Mouse (Mus musculus) thymus, postnatal 0 days (tissue): ENCODE results near the gene Gpr183. TPM values are rescaled to one million over a fixed set of nuclear protein-coding genes. Genes with fewer than 3 reads are reported as not detected.

ENCODE experiments used
- DNase-seq: peaks from one replicate; pipeline ENCODE4 v3.0.0-alpha.2; 2015; ENCODE audit warnings: low spot score
- polyA plus RNA-seq: library from polyadenylated mRNA; unstranded; fragments of >200 nt; fragmentation: Nextera tagmentation; extraction: Ambion mirVana; gene quantifications from 2 replicates; pipeline ENCODE4 v1.2.1, GENCODE M21; 2015

The Gpr183 gene
- 12.5 and 13.4 TPM in 2 replicates for polyA plus RNA-seq

- peak; percentile 64 for DNase-seq
Measured at GRCm38 (mm10) chr14:121964990-121965389, at the start of gene Gpr183. Gene Gpr183, minus strand, starts transcription at chr14:121965195.

DNA sequence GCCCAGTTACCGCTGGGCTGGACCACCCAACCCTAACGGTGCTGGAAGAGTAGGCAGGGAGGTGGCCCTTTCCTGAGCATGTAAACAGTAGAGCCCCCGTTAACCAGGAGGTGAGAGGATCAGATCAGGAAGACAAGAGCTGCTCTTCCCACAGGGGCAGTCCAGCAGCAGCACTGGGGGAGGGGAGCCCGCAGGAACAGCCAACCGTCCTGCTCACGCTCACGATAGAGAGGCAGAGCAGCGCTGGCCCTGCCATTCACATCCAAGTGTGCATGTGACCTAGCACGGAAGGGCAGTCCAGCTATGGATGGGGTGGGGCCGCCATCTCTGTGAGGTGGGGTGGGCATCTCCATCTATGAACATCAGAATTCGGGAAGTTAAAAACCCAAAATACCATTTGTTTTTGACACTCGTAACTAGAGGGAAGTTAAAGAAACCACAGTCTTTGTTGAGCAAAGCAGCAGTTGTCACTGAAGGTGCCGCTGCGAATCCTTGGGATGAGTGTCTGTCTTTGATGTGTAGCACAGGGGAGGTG, 48.5 kb upstream of the Gpr183 start:
- DNase-seq: peak; percentile 54

GRCm38 (mm10) chr14:122012814-122013213, 47.8 kb upstream of the Gpr183 start:
- peak; percentile 47 for DNase-seq

GRCm38 (mm10) chr14:122012193-122012592, 47.2 kb upstream of the Gpr183 start:
- DNase-seq: peak; percentile 35

DNA sequence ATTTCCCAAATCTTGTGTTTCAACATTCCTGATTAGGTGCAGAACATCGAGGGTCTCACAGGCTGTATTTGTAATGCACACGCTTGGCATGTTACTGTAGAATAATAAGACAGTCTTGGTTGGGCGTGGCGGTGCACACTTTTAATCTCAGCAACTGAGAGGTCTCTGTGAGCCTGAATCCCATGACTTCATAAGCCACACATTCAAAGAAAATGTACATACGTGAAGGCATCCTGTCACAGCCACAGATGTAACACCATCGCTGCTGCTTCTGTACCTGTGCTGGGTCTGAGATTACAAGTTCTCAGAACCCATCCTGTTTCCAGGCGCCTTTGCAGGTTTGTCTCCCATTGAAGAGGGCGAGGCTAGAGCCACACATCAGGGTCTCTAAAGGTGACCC, 46.8 kb upstream of the Gpr183 start:
- peak; percentile 33 for DNase-seq

GRCm38 (mm10) chr14:122010301-122010700, 45.3 kb upstream of the Gpr183 start:
- no peak for DNase-seq

DNA sequence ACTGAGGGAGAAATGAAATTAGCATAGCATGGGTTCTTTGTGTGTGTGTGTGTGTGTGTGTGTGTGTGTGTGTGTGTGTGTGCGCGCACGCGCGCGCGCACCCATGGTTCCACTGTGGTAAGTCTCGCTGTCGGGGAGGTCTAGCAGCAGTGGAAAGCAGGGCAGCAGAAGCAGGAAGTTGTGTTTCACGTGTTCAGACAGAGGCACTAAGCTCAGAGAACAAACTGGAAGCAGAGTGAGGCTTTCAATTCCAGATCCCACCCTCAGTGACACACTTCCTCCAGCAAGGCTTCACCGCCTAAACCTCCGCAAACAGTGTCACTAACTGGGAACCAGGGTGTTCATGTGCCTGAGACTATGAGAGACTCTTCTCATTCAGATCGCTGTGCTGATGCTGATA, 44.5 kb upstream of the Gpr183 start:
- DNase-seq: peak; percentile 89

DNA sequence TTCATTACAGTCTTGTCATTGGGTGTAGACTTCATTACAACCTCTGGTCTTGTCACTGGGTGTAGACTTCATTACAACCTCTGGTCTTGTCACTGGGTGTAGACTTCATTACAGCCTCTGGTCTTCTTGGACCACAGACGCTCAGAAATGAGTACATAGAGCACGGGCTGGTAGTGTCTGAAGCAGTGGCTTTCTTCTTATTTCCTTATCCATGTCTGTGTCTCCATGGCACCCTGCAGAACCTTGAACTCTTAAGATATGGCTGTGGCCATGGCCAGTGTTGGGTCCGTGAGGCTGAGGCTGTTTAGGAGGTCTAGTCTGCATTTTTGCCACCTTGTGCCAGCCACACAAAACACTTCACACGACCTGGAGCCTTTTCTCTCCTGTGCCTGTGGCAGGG, 43.3 kb upstream of the Gpr183 start:
- no peak for DNase-seq

DNA sequence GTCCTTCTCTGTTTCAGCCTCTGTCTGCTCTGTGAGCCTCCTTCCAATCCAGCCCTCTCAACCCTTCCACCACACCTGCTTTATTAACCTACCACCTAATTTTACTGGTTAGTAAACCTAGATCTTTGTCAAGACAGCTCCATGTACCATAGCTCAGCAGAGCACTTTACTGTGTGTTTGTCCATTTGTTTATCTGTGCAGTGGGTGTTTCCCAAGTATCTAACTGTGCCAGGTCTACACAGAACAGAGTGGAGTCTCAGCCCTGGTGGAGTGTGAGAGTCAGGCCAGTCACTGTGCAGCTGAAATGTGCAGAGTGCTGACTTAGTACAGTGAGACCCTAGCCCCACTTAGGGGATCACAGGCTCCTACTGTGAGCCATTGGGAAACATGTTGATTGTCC, 38.8 kb upstream of the Gpr183 start:
- DNase-seq: no peak

GRCm38 (mm10) chr14:122002224-122002623, 37.2 kb upstream of the Gpr183 start:
- DNase-seq: no peak

- peak; percentile 42 for DNase-seq
Measured at GRCm38 (mm10) chr14:122000346-122001105, 35.5 kb upstream of the Gpr183 start.

GRCm38 (mm10) chr14:121999455-121999854, 34.5 kb upstream of the Gpr183 start:
- DNase-seq: peak; percentile 45

- no peak for DNase-seq
Measured at GRCm38 (mm10) chr14:121996786-121997185, 31.8 kb upstream of the Gpr183 start.

- no peak for DNase-seq
Measured at GRCm38 (mm10) chr14:121995557-121995870, 30.5 kb upstream of the Gpr183 start.

GRCm38 (mm10) chr14:121994846-121995556, 30.0 kb upstream of the Gpr183 start:
- no peak for DNase-seq

- no peak for DNase-seq
Measured at GRCm38 (mm10) chr14:121994171-121994700, 29.2 kb upstream of the Gpr183 start.

GRCm38 (mm10) chr14:121993616-121994015, 28.6 kb upstream of the Gpr183 start:
- peak; percentile 65 for DNase-seq

GRCm38 (mm10) chr14:121992395-121993280, 27.6 kb upstream of the Gpr183 start:
- peak; percentile 72 for DNase-seq

DNA sequence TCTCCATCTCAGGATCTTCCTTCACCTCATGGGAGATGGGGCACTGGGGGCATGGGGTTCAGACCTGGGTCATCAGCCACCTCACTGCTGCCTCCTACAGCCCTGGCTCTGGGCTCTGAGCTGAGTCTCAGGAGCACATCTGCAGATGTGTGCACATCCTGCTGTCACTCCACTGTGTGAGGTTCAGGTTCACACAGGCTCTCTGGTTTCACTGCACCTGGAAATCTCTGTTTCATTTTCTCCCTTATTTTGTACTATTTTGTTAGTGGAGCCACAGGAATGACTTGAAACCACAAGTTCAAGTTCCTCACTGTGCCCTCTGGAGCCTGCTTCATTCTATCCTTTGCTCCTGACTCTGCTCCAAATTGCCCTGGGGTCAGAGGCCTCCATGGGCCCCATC, 26.9 kb upstream of the Gpr183 start:
- peak; percentile 70 for DNase-seq

GRCm38 (mm10) chr14:121990897-121991296, 25.9 kb upstream of the Gpr183 start:
- no peak for DNase-seq

- DNase-seq: no peak
Measured at GRCm38 (mm10) chr14:121989869-121990268, 24.9 kb upstream of the Gpr183 start.
